Mouse (Mus musculus) forebrain, embryonic 10.5 days (tissue): ENCODE measurements at regions not wholly inside any gene's neighbourhood (a gene's known extent, or its start where the extent isn't known, plus 50 kb on each side); places are given as distances from the start of the nearest gene placed in this dataset.

Experiments
- DNase-seq: peaks from one replicate; pipeline ENCODE4 v3.0.0-alpha.2; 2017; ENCODE audit warnings: low spot score; ENCODE audit errors: extremely low spot score
- H3K27ac ChIP-seq: fragments of 300-500 bp; sonication (generic); 2 replicates; pipeline ENCODE4 v1.5.1; 2016; ENCODE audit warnings: mild to moderate bottlenecking
- H3K27me3 ChIP-seq: fragments of 300-500 bp; sonication (generic); 2 replicates; pipeline ENCODE4 v1.6.1; 2016; ENCODE audit warnings: mild to moderate bottlenecking; ENCODE audit not compliant: poor library complexity, severe bottlenecking
- H3K36me3 ChIP-seq: fragments of 300-500 bp; sonication (generic); replicated peaks from 2 replicates; pipeline ENCODE4 v1.6.1; 2016; ENCODE audit warnings: mild to moderate bottlenecking, moderate library complexity
- H3K4me1 ChIP-seq: fragments of 300-500 bp; sonication (generic); 2 replicates; pipeline ENCODE4 v1.6.1; 2016
- H3K4me3 ChIP-seq: fragments of 300-500 bp; sonication (generic); 2 replicates; pipeline ENCODE4 v1.5.1; 2016; ENCODE audit warnings: mild to moderate bottlenecking, moderate library complexity
- H3K9me3 ChIP-seq: fragments of 300-500 bp; sonication (generic); 2 replicates; pipeline ENCODE4 v1.6.1; 2016; ENCODE audit warnings: mild to moderate bottlenecking, moderate library complexity
- WGBS: fragments of 180-500 bp; shearing (Covaris S2); methylation state at CpG from one replicate; pipeline ENCODE4 v1.1.7; 2016; 5-methylcytosine and 5-hydroxymethylcytosine counted together

DNA sequence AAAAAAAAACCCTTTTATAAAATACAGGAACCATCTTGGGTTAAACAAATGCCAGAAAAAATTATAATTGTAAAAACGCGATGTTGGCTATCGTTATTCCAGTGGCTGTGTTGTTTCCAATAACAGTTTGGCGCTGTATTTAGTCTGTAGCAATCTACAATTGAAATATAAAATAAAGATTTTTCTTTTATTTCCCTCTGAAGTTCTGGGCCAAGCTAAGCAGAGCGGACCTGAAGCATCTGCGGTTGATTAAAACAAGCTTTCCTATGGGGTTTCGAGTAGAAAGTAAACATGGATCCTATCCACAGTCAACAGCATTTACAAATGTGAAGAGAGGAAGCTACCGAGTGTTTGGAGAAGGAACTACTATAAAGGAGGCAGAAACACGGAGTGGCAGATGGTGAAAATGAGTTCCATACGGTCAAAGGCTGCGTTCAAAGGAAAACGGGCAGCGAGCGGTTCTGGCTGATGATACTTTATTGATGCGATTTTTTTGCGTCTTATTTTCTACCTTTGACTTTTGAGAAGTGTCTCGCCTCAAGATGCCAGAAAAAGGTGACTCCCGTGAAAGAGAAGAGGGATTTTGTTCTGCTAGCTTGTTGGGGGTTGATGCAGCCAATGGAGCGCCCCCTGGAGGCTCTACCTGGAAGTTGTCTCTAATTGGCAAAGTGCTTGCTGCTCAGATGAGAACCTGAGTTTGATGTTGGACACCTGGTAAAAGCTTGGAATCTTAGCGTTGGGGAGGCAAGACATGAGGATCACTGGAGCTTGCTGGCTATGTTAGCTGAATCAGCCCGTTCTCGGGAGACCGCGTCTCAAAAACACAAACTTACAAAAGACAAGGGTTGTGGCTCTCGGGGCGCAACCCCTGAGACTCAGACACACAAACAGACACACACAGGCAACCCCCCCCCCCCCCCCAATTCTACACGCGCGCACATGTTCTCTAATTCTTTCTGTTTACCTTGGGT, 96.7 kb upstream of the Psmd7 start:
- peak; percentile 37 for DNase-seq
- WGBS: 61% methylated on average over 29 of the region's 29 CpGs
- Histone ChIP-seq H3K4me1 (no peaks in the 10 kb centered on the region), H3K36me3 (no peaks in the 10 kb centered on the region), H3K27me3 (no peaks in the 10 kb centered on the region), H3K27ac (no peak overlapping the region), H3K9me3 (peaks cover 6% of the 10 kb centered on the region; the same call in 1 of the 2 replicates), H3K4me3 (no peak overlapping the region)

DNA sequence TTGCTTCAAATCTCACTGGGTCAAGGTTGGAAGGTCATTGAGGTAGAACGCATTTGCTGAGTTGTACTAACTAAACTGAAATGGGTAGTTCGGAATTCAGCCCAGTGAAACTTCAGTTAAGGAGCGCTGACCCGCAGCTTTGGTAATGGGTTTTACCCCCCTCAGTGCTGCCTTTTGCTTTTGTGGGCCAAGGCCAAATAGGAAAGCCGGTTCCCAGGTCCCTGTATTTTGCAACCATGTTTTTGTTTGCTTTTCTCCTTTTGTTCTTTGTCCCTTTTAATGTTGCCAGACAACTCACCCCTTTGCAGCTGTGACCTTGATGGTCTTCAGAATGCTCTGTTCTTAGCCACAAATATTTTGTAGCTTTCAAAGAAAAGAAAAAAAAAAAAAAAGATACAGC, 98.7 kb upstream of the Psmd7 start:
- Histone ChIP-seq H3K9me3 (peaks cover 6% of the 10 kb centered on the region; the same call in 1 of the 2 replicates), H3K27ac (no peak overlapping the region), H3K36me3 (no peaks in the 10 kb centered on the region), H3K4me1 (no peaks in the 10 kb centered on the region), H3K4me3 (no peak overlapping the region), H3K27me3 (no peaks in the 10 kb centered on the region)
- 60% methylated on average over 5 of the region's 5 CpGs for WGBS
- DNase-seq: no peak

DNA sequence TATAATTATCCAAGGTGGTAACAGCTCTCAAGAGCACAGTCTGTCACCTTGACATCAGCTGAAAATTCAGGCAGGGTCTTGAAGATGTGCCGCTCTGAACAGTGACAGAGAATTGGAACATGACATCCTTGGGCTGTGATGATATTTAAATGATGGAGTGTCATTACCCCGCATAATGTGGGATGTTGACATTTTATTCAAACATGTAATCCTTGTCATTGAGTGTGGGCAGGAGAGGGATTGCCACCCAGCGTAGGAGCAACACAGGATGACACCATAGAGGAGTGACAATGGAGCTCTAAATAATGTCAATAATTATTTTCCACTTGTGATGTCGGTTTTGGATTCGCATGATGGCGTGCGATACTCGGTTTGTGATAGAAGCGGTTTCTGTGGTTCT, 99.3 kb upstream of the Psmd7 start:
- H3K9me3 ChIP-seq: peaks cover 6% of the 10 kb centered on the region; the same call in 1 of the 2 replicates
- DNase-seq: no peak
- H3K4me3 ChIP-seq: no peak overlapping the region
- WGBS: 95% methylated on average over 9 of the region's 9 CpGs
- H3K27ac ChIP-seq: no peak overlapping the region
- H3K27me3 ChIP-seq: no peaks in the 10 kb centered on the region
- no peaks in the 10 kb centered on the region for H3K36me3 ChIP-seq
- no peaks in the 10 kb centered on the region for H3K4me1 ChIP-seq

DNA sequence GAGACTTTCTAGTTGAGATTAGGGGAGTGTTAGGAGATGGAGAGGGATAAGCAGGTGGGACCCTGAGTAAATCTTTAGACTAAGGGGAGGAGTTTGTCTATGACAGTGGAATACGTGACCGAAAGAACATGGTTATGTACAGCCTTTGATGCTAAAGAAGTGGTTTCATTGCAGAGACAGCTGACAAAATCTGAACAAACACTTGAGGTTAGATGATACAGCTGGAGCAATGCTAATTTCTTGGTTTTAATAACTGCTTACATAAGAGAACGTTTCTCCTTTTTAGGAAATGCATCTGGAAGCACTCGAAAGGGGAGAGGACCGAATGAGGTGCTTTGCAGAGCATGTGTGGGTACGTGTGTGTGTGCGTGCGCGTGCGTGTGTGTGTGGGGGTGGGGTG, 100.8 kb upstream of the Psmd7 start:
- 96% methylated on average over 10 of the region's 10 CpGs for WGBS
- no peaks in the 10 kb centered on the region for H3K4me1 ChIP-seq
- no peaks in the 10 kb centered on the region for H3K27me3 ChIP-seq
- peaks cover 6% of the 10 kb centered on the region; the same call in 1 of the 2 replicates for H3K9me3 ChIP-seq
- no peak overlapping the region for H3K27ac ChIP-seq
- no peaks in the 10 kb centered on the region for H3K36me3 ChIP-seq
- no peak overlapping the region for H3K4me3 ChIP-seq
- no peak for DNase-seq

DNA sequence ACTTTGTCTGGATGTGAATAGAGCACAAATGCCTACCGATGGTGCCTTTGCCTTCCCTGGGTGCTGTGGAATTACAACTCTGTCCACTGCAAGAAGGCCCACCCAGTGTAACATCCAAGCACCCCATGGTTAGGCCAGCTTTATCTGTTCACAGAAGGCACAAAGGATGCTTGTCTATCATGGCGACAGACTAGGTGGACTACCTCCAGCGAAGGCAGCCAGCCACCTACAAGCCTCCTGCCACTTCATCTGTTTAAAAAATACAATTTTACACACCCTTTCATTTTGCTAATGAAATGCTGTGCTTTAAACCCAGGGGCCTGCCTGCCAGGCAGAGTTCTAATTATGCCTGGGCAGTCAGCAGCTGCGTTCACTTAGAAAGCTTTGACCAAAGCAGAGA, 103.0 kb upstream of the Psmd7 start:
- no peak overlapping the region for H3K4me3 ChIP-seq
- H3K27ac ChIP-seq: no peak overlapping the region
- no peaks in the 10 kb centered on the region for H3K27me3 ChIP-seq
- peaks cover 6% of the 10 kb centered on the region; the same call in 1 of the 2 replicates for H3K9me3 ChIP-seq
- 87% methylated on average over 4 of the region's 4 CpGs for WGBS
- DNase-seq: no peak
- no peaks in the 10 kb centered on the region for H3K36me3 ChIP-seq
- H3K4me1 ChIP-seq: no peaks in the 10 kb centered on the region

DNA sequence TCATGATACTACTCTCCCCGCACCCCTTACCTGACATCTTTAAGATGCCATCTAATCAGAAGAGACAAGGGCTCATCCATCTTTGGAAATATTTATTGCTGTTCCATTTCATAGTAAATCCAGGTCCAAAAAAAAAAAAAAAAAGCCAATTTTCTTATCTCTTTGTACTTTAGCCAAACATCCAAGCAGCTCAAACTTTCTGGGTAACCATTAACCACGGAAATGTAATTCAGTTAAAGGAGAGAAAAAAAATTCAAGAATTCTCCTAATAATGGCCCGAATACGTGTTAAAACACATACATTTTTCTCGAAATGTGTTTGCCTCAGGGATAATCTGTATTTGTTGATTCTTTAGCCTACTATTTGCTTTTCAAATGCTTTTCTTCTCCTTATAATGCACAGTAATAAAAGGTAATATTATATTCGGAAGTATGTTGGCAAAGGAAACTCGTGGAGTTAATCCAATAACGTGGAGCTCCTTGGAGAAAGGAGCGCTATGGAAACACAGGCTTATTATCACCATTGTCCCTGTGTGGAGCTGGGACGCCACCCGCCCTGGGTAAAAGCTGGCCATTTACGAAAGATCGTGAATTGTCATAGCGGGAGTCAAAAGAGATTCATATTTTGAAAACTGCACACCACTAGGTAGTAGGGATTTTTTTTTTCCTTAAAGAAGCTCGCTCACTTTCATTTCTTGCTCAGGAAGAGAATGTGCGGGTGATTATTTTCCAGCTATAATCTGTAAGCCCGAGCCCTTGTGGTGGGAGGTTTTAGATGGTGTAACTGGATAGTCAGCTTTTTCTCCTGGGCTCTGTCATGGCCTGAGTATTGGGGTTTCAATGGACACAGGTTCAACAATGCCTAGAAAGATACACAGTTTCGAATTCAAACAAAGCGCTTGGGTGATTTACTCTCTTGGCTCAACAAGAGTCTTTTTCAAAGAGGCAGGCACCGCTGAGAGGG, 108.4 kb upstream of the Psmd7 start:
- 81% methylated on average over 20 of the region's 20 CpGs for WGBS

DNA sequence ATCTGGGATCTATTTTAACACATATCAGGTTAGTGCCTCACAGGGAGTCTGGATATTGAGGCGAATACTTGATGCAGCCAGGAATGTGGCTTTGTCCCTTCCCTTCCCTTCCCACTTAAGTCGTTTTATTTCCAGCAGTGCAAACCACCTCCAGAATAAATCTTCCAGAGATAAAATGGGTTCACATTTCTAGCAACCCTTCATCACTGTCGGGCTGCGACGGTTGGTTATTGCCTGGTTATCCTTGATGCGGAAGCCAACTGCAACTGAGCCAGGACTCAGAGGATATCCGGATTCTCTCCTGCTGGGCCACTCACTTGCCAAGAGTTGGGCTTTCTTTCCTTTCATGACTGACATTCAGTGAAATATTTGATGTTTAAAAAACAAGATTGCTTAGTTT, 111.0 kb upstream of the Psmd7 start:
- no peaks in the 10 kb centered on the region; the same call in 1 of the 2 replicates for H3K27me3 ChIP-seq
- no peaks in the 10 kb centered on the region for H3K9me3 ChIP-seq
- 41% methylated on average over 7 of the region's 7 CpGs for WGBS
- H3K4me3 ChIP-seq: no peak overlapping the region
- peaks cover 29% of the 10 kb centered on the region for H3K4me1 ChIP-seq
- DNase-seq: no peak
- no peaks in the 10 kb centered on the region for H3K36me3 ChIP-seq
- H3K27ac ChIP-seq: no peak overlapping the region

More for the DNA sequence above, 108.4 kb upstream of the Psmd7 start:
- no peak for DNase-seq
- no peaks in the 10 kb centered on the region for H3K36me3 ChIP-seq
- H3K27me3 ChIP-seq: no peaks in the 10 kb centered on the region; the same call in 1 of the 2 replicates
- no peaks in the 10 kb centered on the region for H3K9me3 ChIP-seq
- peaks cover 29% of the 10 kb centered on the region for H3K4me1 ChIP-seq
- H3K27ac ChIP-seq: no peak overlapping the region
- H3K4me3 ChIP-seq: no peak overlapping the region

DNA sequence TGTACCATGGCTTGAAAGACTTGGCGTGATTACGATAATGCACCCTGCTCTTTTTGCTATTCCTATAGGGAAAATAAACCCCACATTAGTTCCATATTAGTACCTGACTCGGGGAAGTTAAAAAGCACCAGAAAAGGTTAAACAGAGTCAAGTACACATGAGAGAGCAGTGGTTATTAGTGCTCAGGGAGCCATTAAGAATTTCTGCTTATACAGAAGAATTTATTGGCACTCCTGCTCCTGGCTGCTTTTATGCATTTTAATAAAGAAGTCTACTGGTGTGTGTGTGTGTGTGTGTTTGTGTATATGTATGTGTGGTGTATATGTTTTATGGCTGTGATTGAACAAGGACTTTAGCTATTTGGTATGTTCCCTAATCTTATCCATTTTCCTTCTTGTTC, 111.5 kb upstream of the Psmd7 start:
- H3K4me3 ChIP-seq: no peak overlapping the region
- no peaks in the 10 kb centered on the region for H3K36me3 ChIP-seq
- 69% methylated on average over 3 of the region's 3 CpGs for WGBS
- no peaks in the 10 kb centered on the region; the same call in 1 of the 2 replicates for H3K27me3 ChIP-seq
- H3K27ac ChIP-seq: no peak overlapping the region
- peaks cover 29% of the 10 kb centered on the region for H3K4me1 ChIP-seq
- DNase-seq: no peak
- no peaks in the 10 kb centered on the region for H3K9me3 ChIP-seq

DNA sequence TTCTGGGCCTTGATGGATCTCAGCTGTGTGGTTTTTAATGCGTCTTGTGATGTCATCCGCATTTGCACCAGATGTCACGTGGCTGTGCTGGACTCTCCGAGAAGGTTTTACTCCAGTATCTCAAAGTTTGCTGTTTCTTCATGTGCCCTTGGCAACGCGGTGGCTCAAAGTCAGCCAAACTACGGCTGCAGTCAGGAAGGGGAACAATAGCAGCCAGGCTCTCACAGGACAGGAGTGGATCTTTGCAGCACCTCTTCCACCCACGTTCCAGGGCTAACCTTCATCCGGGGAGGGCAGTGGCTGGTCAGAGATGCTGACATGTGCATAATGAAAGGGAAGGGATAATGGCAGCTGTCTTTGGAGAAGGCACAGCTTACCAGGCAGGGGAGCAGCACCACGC, 127.6 kb upstream of the Psmd7 start:
- H3K27me3 ChIP-seq: no peaks in the 10 kb centered on the region
- no peak for DNase-seq
- no peak overlapping the region for H3K4me3 ChIP-seq
- H3K4me1 ChIP-seq: no peaks in the 10 kb centered on the region
- no peak overlapping the region for H3K27ac ChIP-seq
- WGBS: 89% methylated on average over 10 of the region's 10 CpGs
- no peaks in the 10 kb centered on the region for H3K9me3 ChIP-seq
- no peaks in the 10 kb centered on the region for H3K36me3 ChIP-seq

DNA sequence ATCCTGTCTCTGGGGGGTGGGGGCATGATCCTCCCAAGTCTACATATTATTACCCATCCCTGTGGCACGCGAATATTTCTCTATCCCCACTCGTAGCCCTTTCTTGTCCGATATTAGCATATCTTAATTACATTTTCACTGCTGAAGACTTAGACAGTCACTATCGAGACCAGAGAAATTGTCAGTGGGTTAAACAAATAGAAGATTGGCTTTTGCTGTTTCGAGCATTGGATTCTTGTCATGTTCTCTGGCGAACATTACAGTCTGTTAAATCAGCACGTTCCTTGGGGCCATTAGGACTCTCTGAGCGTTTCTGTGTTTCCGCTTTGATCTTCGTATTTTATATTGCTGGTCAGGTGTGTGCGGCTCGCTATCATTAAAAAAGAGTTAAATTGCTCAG, 129.6 kb upstream of the Psmd7 start:
- H3K4me1 ChIP-seq: no peaks in the 10 kb centered on the region
- DNase-seq: no peak
- H3K36me3 ChIP-seq: no peaks in the 10 kb centered on the region
- no peaks in the 10 kb centered on the region for H3K27me3 ChIP-seq
- H3K9me3 ChIP-seq: no peaks in the 10 kb centered on the region
- H3K27ac ChIP-seq: no peak overlapping the region
- H3K4me3 ChIP-seq: no peak overlapping the region
- 93% methylated on average over 13 of the region's 13 CpGs for WGBS

DNA sequence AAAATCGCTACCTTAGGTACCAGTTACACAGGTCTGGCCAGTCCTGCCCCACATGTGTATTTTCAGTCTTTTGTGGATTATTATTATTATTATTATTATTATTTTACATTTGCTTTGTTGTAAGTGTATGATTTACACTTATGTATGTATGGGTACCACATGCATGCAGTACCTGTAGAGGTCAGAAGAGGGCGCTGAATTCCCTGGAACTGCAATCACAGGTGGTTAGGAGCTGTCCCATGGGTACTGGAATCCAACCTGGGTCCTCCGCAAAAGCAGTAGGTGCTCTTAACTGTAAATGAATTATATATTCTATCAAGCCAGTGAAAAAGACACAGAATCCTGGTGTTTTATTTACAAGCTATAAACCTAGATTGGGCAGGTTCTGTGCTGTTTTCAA, 131.4 kb upstream of the Psmd7 start:
- Histone ChIP-seq H3K27me3 (no peaks in the 10 kb centered on the region), H3K9me3 (no peaks in the 10 kb centered on the region), H3K4me1 (no peaks in the 10 kb centered on the region), H3K27ac (no peak overlapping the region), H3K4me3 (no peak overlapping the region), H3K36me3 (no peaks in the 10 kb centered on the region)
- no peak for DNase-seq
- WGBS: 64% methylated on average over 3 of the region's 3 CpGs

DNA sequence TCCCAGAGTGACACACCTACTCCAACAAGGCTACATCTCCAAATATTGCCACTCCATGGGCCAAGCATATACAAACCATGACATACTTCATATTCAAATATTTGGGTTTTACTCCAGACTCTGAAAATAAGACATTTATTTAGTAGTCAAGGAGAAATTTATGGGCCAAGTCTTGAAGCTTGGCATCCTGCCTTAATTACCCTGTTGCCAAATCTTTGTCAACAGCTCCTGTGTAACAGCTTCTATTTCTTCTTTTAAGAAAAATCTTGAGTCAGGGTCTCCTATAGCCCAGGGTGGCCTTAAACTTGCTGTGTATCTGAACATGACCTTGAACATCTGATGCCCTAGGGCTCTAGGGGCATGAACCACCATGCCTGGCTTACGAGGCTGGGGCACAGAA, 138.5 kb upstream of the Psmd7 start:
- DNase-seq: no peak

More for the DNA sequence above, 138.5 kb upstream of the Psmd7 start:
- H3K27me3 ChIP-seq: no peaks in the 10 kb centered on the region
- no peak overlapping the region for H3K4me3 ChIP-seq
- H3K4me1 ChIP-seq: no peaks in the 10 kb centered on the region
- H3K27ac ChIP-seq: no peak overlapping the region
- H3K9me3 ChIP-seq: no peaks in the 10 kb centered on the region
- H3K36me3 ChIP-seq: no peaks in the 10 kb centered on the region
- WGBS: 96% methylated on average over 1 of the region's 1 CpGs
